Mouse (Mus musculus) ES-E14 (cell line): ENCODE measurements at regions not wholly inside any gene's neighbourhood (a gene's known extent, or its start where the extent isn't known, plus 50 kb on each side); places are given as distances from the start of the nearest gene placed in this dataset.

ENCODE experiments used
- DNase-seq: peaks from one replicate; pipeline ENCODE4 v3.0.0-alpha.2; 2013; ENCODE audit warnings: low read depth, low spot score
- H3K27ac ChIP-seq: 2 replicates; pipeline ENCODE4 v1.5.1; 2012; ENCODE audit warnings: low read depth, mild to moderate bottlenecking, low read length, moderate library complexity, mixed read lengths; ENCODE audit not compliant: poor library complexity, insufficient read depth, severe bottlenecking
- H3K36me3 ChIP-seq: 2 replicates; pipeline ENCODE4 v1.6.1; 2012; ENCODE audit warnings: mild to moderate bottlenecking, low read length, moderate library complexity, mixed read lengths; ENCODE audit not compliant: control insufficient read depth, poor library complexity, insufficient read depth, severe bottlenecking
- H3K4me1 ChIP-seq, 2 experiments: fragments of 150-350 bp in 1 of 2; sonication (generic) in 1 of 2; 2 replicates each; pipeline ENCODE4 v1.6.1; 2012; ENCODE audit warnings: low read length in 2 of 2, mild to moderate bottlenecking in 1 of 2, mixed read lengths in 1 of 2; ENCODE audit not compliant: control insufficient read depth in 2 of 2, insufficient read depth in 2 of 2, poor library complexity in 1 of 2
- H3K4me3 ChIP-seq, 2 experiments: fragments of 150-350 bp in 1 of 2; sonication (generic) in 1 of 2; 2 replicates each; pipeline ENCODE4 v1.5.1; 2012; ENCODE audit warnings: low read length in 2 of 2, low read depth in 1 of 2, mild to moderate bottlenecking in 1 of 2, mixed read lengths in 1 of 2; ENCODE audit not compliant: insufficient read depth in 1 of 2, poor library complexity in 1 of 2, severe bottlenecking in 1 of 2
- H3K9ac ChIP-seq: 2 replicates; pipeline ENCODE4 v1.6.1; 2012; ENCODE audit warnings: low read depth, mild to moderate bottlenecking, low read length, mixed read lengths; ENCODE audit not compliant: poor library complexity, insufficient read depth, severe bottlenecking
- H3K9me3 ChIP-seq: fragments of 150-350 bp; sonication (generic); 2 replicates; pipeline ENCODE4 v1.6.1; 2012; ENCODE audit warnings: low read depth, mild to moderate bottlenecking, low read length; ENCODE audit not compliant: control insufficient read depth, insufficient read depth
- CHD2 ChIP-seq: IDR thresholded peaks from 2 replicates; pipeline ENCODE4 v1.6.1; 2014; ENCODE audit warnings: mild to moderate bottlenecking, low read depth, low read length, inconsistent platforms
- HCFC1 ChIP-seq: IDR thresholded peaks from 2 replicates; pipeline ENCODE4 v1.6.1; 2012; ENCODE audit warnings: low read length, inconsistent platforms, borderline replicate concordance; ENCODE audit not compliant: insufficient read depth
- MAFK ChIP-seq: IDR thresholded peaks from 2 replicates; pipeline ENCODE4 v1.6.1; 2014; ENCODE audit warnings: mild to moderate bottlenecking, low read depth, low read length, inconsistent platforms; ENCODE audit not compliant: insufficient read depth
- ZC3H11A ChIP-seq: IDR thresholded peaks from 2 replicates; pipeline ENCODE4 v1.6.1; 2012; ENCODE audit warnings: low read depth, mild to moderate bottlenecking, inconsistent platforms, low read length, borderline replicate concordance
- ZNF384 ChIP-seq: IDR thresholded peaks from 2 replicates; pipeline ENCODE4 v1.6.1; 2012; ENCODE audit warnings: low read depth, low read length, inconsistent platforms
- in situ Hi-C, 2 experiments: fragments of 600-800 bp; cut with MboI; formaldehyde crosslinking; loops; one replicate each; pipeline ENCODE4 v1.15.1; 2025; ENCODE audit warnings: low sequenced_read_pairs in 2 of 2, inconsistent platforms in 1 of 2; ENCODE audit not compliant: unreplicated experiment in 2 of 2

- H3K9me3 ChIP-seq, result no peaks in the 10 kb centered on the region
- in situ Hi-C loops, result no loop called here
- H3K9ac ChIP-seq, result no peak overlapping the region
- H3K4me1 ChIP-seq, result no peaks in the 10 kb centered on the region
- no peak for DNase-seq
- no peak overlapping the region for H3K27ac ChIP-seq
- H3K36me3 ChIP-seq, result no peaks in the 10 kb centered on the region
- H3K4me3 ChIP-seq, result no peak overlapping the region
- TF ChIP-seq CHD2, result no peak
- no peak for TF ChIP-seq ZNF384
- TF ChIP-seq MAFK, result no peak
- no peak for TF ChIP-seq ZC3H11A
- no peak for TF ChIP-seq HCFC1
Observed at GRCm38 (mm10) chr5:42636162-42636823, 568.5 kb downstream of the Gm16223 start.

GRCm38 (mm10) chr5:42656460-42656859 is 576.5 kb upstream of the Cpeb2 start:
- DNase-seq, result no peak
- Histone ChIP-seq H3K9ac (no peak overlapping the region), H3K4me3 (no peak overlapping the region), H3K9me3 (no peaks in the 10 kb centered on the region), H3K27ac (no peak overlapping the region), H3K4me1 (peaks cover 0 to 2% of the 10 kb centered on the region in 2 experiments; a peak in 2 of 4 replicates), H3K36me3 (no peaks in the 10 kb centered on the region)
- in situ Hi-C loops, result no loop called here
- TF ChIP-seq MAFK, result no peak
- TF ChIP-seq ZC3H11A, result no peak
- no peak for TF ChIP-seq ZNF384

GRCm38 (mm10) chr5:42659994-42660393 is 573.0 kb upstream of the Cpeb2 start:
- Histone ChIP-seq H3K9ac (no peak overlapping the region), H3K27ac (no peak overlapping the region), H3K4me3 (no peak overlapping the region), H3K36me3 (no peaks in the 10 kb centered on the region), H3K4me1 (peaks cover 0 to 2% of the 10 kb centered on the region in 2 experiments; a peak in 2 of 4 replicates), H3K9me3 (no peaks in the 10 kb centered on the region)
- in situ Hi-C loops, result no loop called here
- no peak for TF ChIP-seq HCFC1
- TF ChIP-seq ZNF384, result no peak
- no peak for TF ChIP-seq CHD2
- no peak for TF ChIP-seq ZC3H11A
- TF ChIP-seq MAFK, result no peak
- peak; percentile 12 for DNase-seq

GRCm38 (mm10) chr5:42679617-42680016 is 553.4 kb upstream of the Cpeb2 start:
- DNase-seq, result no peak
- Histone ChIP-seq H3K9me3 (no peaks in the 10 kb centered on the region), H3K4me1 (no peaks in the 10 kb centered on the region), H3K27ac (no peak overlapping the region), H3K9ac (no peak overlapping the region), H3K36me3 (no peaks in the 10 kb centered on the region), H3K4me3 (no peak overlapping the region)
- TF ChIP-seq HCFC1 (no peak), ZNF384 (no peak), ZC3H11A (no peak), MAFK (no peak), CHD2 (no peak)
- in situ Hi-C loops, result no loop called here

- Histone ChIP-seq H3K27ac (no peak overlapping the region), H3K4me1 (no peaks in the 10 kb centered on the region), H3K36me3 (no peaks in the 10 kb centered on the region), H3K4me3 (no peak overlapping the region), H3K9me3 (no peaks in the 10 kb centered on the region), H3K9ac (no peak overlapping the region)
- in situ Hi-C loops, result no loop called here
- TF ChIP-seq ZNF384, result no peak
- TF ChIP-seq ZC3H11A, result no peak
- no peak for TF ChIP-seq CHD2
- no peak for TF ChIP-seq MAFK
- TF ChIP-seq HCFC1, result no peak
- DNase-seq, result no peak
Observed at GRCm38 (mm10) chr5:42685356-42686057, 547.5 kb upstream of the Cpeb2 start.
